Mouse (Mus musculus) urinary bladder, postnatal 0 days (tissue): ENCODE results near the gene Krt24. TPM values are rescaled to one million over a fixed set of nuclear protein-coding genes. Genes with fewer than 3 reads are reported as not detected.

ENCODE experiments used
- polyA plus RNA-seq: library from polyadenylated mRNA; unstranded; fragments of >200 nt; fragmentation: Nextera tagmentation; extraction: Ambion mirVana; gene quantifications from 2 replicates; pipeline ENCODE4 v1.2.1, GENCODE M21; 2015

Gene Krt24
- polyA plus RNA-seq = not detected in 2 replicates

DNA sequence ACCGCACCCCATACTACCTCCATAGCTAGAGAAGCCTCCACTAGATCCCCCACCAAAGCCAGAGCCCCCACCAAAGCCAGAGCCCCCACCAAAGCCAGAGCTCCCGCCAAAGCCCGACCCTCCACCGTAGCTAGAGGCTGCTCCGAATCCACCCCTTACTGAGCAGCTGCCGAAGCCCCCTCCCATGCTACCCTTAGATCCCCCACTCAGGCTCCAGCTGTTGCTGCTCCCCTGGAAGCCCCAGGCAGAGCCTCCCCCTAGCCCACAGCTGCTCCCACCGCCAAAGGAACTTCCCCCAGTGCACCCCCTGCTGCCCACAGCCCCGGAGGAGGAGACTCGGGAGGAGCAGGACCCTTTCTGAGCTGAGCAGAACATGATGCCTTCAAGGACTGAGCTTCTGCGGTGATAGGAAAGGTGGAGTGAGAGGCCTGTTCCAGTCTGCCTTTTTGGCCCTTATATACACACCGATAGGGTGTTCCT lies at the start of gene Krt24:
TSS of gene Krt24 (minus strand) at position 430 of the 480 bp plus-strand sequence.

DNA sequence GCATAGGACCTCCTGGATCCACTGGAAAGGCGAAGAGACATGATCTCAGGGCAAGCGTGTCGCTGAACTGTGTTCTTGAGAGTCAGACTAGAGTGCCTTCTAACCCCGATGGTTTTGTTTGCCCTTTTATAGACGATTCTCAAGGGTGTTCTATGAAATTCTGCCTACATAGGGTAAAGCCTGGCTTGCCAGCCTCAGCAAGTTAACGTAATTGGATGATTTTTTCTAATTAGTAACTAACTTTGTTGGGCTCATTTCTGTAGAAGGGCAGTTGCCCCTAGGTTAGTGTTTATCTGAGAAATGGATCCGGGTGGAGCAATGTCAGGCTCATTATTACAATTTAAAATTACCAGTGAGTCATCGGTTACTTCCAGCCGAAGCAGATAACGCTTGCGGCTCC lies 37.8 kb upstream of the Krt24 start, which contains the start of gene Krt25:
TSS of gene Krt25 (minus strand) at position 101 of the 400 bp plus-strand sequence.

DNA sequence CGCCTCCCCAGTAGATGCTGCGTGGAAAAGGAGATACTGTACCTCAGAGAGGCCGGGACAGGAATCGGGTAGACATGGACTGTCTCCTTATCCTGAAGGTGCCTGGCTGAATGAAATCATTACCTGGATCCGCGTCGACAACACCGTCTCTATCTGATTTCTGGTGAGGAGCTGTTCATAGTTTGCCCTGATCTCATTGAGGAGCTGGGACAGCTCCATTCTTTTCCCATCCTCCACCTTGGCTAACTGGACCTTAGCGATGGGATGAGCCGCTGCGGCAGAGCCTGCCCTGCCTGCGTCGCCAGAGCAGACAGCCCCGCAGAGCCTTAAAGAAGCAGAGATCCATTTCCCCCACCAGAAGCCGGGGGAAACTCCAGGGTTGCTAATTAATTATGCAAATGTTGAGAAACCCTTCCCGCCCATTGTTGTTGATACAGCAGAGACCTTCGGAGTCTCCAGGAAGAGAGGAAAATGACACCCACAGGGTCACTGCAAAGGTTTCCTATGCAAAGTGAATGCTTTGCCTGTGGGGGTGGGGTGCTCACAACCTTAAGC lies 41.2 kb downstream of the Krt24 start, which contains the start of gene Krt222:
TSS of gene Krt222 (minus strand) at position 266 of the 555 bp plus-strand sequence.

DNA sequence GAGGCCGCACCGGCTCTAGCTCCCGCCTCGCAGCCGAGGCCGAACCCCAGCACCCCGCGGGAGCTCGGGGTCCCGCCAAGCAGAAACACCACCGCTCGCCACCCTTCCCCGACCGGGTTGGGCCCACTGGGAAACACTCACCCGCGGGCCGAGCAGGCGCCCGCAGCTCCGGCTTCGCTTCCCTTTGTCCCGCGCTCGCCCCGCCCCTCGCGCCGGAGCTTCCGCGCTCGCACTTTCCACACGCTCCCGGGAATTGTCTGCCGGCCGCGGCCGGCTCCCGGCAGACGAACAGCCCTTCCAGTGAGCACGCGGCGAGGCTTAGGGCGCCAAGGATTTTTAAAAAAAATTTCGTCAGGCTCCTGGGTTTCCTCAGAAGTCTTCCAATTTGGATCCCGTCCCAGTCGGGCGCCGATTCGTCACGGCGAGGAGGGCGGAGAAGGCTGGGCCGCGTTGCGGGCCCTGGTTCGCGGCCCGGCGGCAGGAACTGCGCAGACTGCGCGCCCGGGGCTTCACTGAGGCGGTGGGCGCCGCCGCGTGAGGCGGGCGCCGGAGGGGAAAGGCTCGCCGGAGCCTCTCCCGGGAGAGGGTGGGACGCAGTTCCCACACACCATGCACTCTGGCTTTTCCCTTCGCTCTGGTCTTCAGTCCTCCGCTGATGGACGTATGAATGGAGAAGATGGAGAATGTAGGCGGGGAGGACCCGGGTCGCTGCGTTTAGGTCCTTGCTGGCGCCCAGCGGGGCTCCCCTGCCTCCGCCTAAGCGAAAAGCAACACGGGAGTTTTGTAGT lies 54.6 kb downstream of the Krt24 start, which contains the start of gene Smarce1:
TSS of gene Smarce1 (minus strand) at position 757 of the 788 bp plus-strand sequence.

Other genes with a start within 250 kb of the Krt24 start
- gene Igfbp4, start 244.0 kb downstream of the Krt24 start, polyA plus RNA-seq = 283 and 299 TPM in 2 replicates
- 2.7 and 3.1 TPM in 2 replicates for gene Tns4, start 196.0 kb downstream of the Krt24 start, polyA plus RNA-seq
- 0.06 and 0.07 TPM in 2 replicates for gene Ccr7, start 130.2 kb downstream of the Krt24 start, polyA plus RNA-seq
- 91.4 and 104 TPM in 2 replicates for gene Smarce1, start 54.2 kb downstream of the Krt24 start, polyA plus RNA-seq
- gene Krt222, start 41.2 kb downstream of the Krt24 start, polyA plus RNA-seq = 0.16 and 0.21 TPM in 2 replicates
- gene Krt25, start 37.7 kb upstream of the Krt24 start, polyA plus RNA-seq = 0.12 TPM in 1 of 2 replicates, not detected in the other
- gene Krt26, start 52.7 kb upstream of the Krt24 start, polyA plus RNA-seq = not detected in 2 replicates
- not detected in 2 replicates for gene Krt27, start 65.8 kb upstream of the Krt24 start, polyA plus RNA-seq
- 0.10 TPM in 1 of 2 replicates, not detected in the other for gene Krt28, start 89.6 kb upstream of the Krt24 start, polyA plus RNA-seq
- 13.5 and 14.5 TPM in 2 replicates for gene Krt10, start 104.1 kb upstream of the Krt24 start, polyA plus RNA-seq
- not detected in 2 replicates for gene Krt12, start 137.0 kb upstream of the Krt24 start, polyA plus RNA-seq
- 71.7 and 82.2 TPM in 2 replicates for gene Krt20, start 152.9 kb upstream of the Krt24 start, polyA plus RNA-seq
- gene Krt23, start 207.9 kb upstream of the Krt24 start, polyA plus RNA-seq = 2.6 and 3.4 TPM in 2 replicates
- not detected in 2 replicates for gene Krt39, start 236.1 kb upstream of the Krt24 start, polyA plus RNA-seq